Mouse (Mus musculus): ENCODE measurements around the gene Psmd13. TPM values are rescaled to one million over a fixed set of nuclear protein-coding genes. Genes with fewer than 3 reads are reported as not detected.
A peak's percentile ranks its signal among the peaks of the same experiment; 100 is the strongest.

Psmd13 gene
- polyA plus RNA-seq, 1 experiment, result 96.6 TPM

GRCm38 (mm10) chr7:140938436-140938835, 56.7 kb downstream of the Psmd13 start:
- Histone ChIP-seq H3K4me3 (ENCODE audit: insufficient read depth, low read length) (no peak overlapping the region), H3K4me1 (ENCODE audit: control insufficient read depth, insufficient read depth, low read length) (no peaks in the 10 kb centered on the region; the same call in 1 of the 2 replicates), H3K27ac (ENCODE audit: insufficient read depth, low read length) (no peak overlapping the region)
- TF ChIP-seq POLR2A (IDR thresholded peaks at IDR 0.05; ENCODE audit: extremely low read depth, insufficient read depth, low read length) (no peak), CTCF (IDR thresholded peaks at IDR 0.05; ENCODE audit: extremely low read depth, insufficient read depth, low read length) (no peak)

- TF ChIP-seq POLR2A (IDR thresholded peaks at IDR 0.05; ENCODE audit: extremely low read depth, insufficient read depth, low read length) (no peak), CTCF (IDR thresholded peaks at IDR 0.05; ENCODE audit: extremely low read depth, insufficient read depth, low read length) (no peak)
Observed at GRCm38 (mm10) chr7:140938896-140939295, 57.1 kb downstream of the Psmd13 start.

GRCm38 (mm10) chr7:140939669-140940171, 58.0 kb downstream of the Psmd13 start:
- Histone ChIP-seq H3K4me3 (ENCODE audit: insufficient read depth, low read length) (no peak overlapping the region), H3K4me1 (ENCODE audit: control insufficient read depth, insufficient read depth, low read length) (no peaks in the 10 kb centered on the region; the same call in 1 of the 2 replicates), H3K27ac (ENCODE audit: insufficient read depth, low read length) (no peak overlapping the region)
- no peak for TF ChIP-seq POLR2A (IDR thresholded peaks at IDR 0.05; ENCODE audit: extremely low read depth, insufficient read depth, low read length)
- TF ChIP-seq CTCF (IDR thresholded peaks at IDR 0.05; ENCODE audit: extremely low read depth, insufficient read depth, low read length), result no peak

More at GRCm38 (mm10) chr7:140938896-140939295, 57.1 kb downstream of the Psmd13 start:
- no peaks in the 10 kb centered on the region; the same call in 1 of the 2 replicates for H3K4me1 ChIP-seq (ENCODE audit: control insufficient read depth, insufficient read depth, low read length)
- no peak overlapping the region for H3K4me3 ChIP-seq (ENCODE audit: insufficient read depth, low read length)
- no peak overlapping the region for H3K27ac ChIP-seq (ENCODE audit: insufficient read depth, low read length)

GRCm38 (mm10) chr7:140941222-140942051, 59.7 kb downstream of the Psmd13 start, which contains the start of gene Pgghg:
TSS of gene Pgghg (plus strand) at chr7:140941391.
- H3K4me3 ChIP-seq (ENCODE audit: insufficient read depth, low read length), result peak within 1 kb of the TSS; percentile 47
- H3K27ac ChIP-seq (ENCODE audit: insufficient read depth, low read length), result peak within 1 kb of the TSS; percentile 88
- no peak for TF ChIP-seq POLR2A (IDR thresholded peaks at IDR 0.05; ENCODE audit: extremely low read depth, insufficient read depth, low read length)
- peak; percentile 65 for TF ChIP-seq CTCF (IDR thresholded peaks at IDR 0.05; ENCODE audit: extremely low read depth, insufficient read depth, low read length)
- no peaks in the 10 kb centered on the region; the same call in 1 of the 2 replicates for H3K4me1 ChIP-seq (ENCODE audit: control insufficient read depth, insufficient read depth, low read length)

GRCm38 (mm10) chr7:140942341-140942740, 60.6 kb downstream of the Psmd13 start:
- H3K4me3 ChIP-seq (ENCODE audit: insufficient read depth, low read length), result peak overlapping the region; percentile 47; the same call in 1 of the 2 replicates
- H3K4me1 ChIP-seq (ENCODE audit: control insufficient read depth, insufficient read depth, low read length), result no peaks in the 10 kb centered on the region; the same call in 1 of the 2 replicates
- no peak for TF ChIP-seq POLR2A (IDR thresholded peaks at IDR 0.05; ENCODE audit: extremely low read depth, insufficient read depth, low read length)
- TF ChIP-seq CTCF (IDR thresholded peaks at IDR 0.05; ENCODE audit: extremely low read depth, insufficient read depth, low read length), result no peak
- H3K27ac ChIP-seq (ENCODE audit: insufficient read depth, low read length), result peak overlapping the region; percentile 88

- no peak for TF ChIP-seq POLR2A (IDR thresholded peaks at IDR 0.05; ENCODE audit: extremely low read depth, insufficient read depth, low read length)
- TF ChIP-seq CTCF (IDR thresholded peaks at IDR 0.05; ENCODE audit: extremely low read depth, insufficient read depth, low read length), result no peak
- no peak overlapping the region for H3K27ac ChIP-seq (ENCODE audit: insufficient read depth, low read length)
- no peaks in the 10 kb centered on the region; the same call in 1 of the 2 replicates for H3K4me1 ChIP-seq (ENCODE audit: control insufficient read depth, insufficient read depth, low read length)
- no peak overlapping the region for H3K4me3 ChIP-seq (ENCODE audit: insufficient read depth, low read length)
Observed at GRCm38 (mm10) chr7:140942811-140943210, 61.0 kb downstream of the Psmd13 start.

- TF ChIP-seq POLR2A (IDR thresholded peaks at IDR 0.05; ENCODE audit: extremely low read depth, insufficient read depth, low read length) (no peak), CTCF (IDR thresholded peaks at IDR 0.05; ENCODE audit: extremely low read depth, insufficient read depth, low read length) (no peak)
- no peak overlapping the region for H3K4me3 ChIP-seq (ENCODE audit: insufficient read depth, low read length)
- H3K27ac ChIP-seq (ENCODE audit: insufficient read depth, low read length), result no peak overlapping the region
- H3K4me1 ChIP-seq (ENCODE audit: control insufficient read depth, insufficient read depth, low read length), result no peaks in the 10 kb centered on the region; the same call in 1 of the 2 replicates
Observed at GRCm38 (mm10) chr7:140943356-140943755, 61.6 kb downstream of the Psmd13 start.

GRCm38 (mm10) chr7:140944236-140944635, 62.5 kb downstream of the Psmd13 start:
- Histone ChIP-seq H3K4me1 (ENCODE audit: control insufficient read depth, insufficient read depth, low read length) (no peaks in the 10 kb centered on the region; the same call in 1 of the 2 replicates), H3K27ac (ENCODE audit: insufficient read depth, low read length) (no peak overlapping the region), H3K4me3 (ENCODE audit: insufficient read depth, low read length) (no peak overlapping the region)
- TF ChIP-seq CTCF (IDR thresholded peaks at IDR 0.05; ENCODE audit: extremely low read depth, insufficient read depth, low read length) (no peak), POLR2A (IDR thresholded peaks at IDR 0.05; ENCODE audit: extremely low read depth, insufficient read depth, low read length) (no peak)

- no peaks in the 10 kb centered on the region; the same call in 1 of the 2 replicates for H3K4me1 ChIP-seq (ENCODE audit: control insufficient read depth, insufficient read depth, low read length)
- TF ChIP-seq POLR2A (IDR thresholded peaks at IDR 0.05; ENCODE audit: extremely low read depth, insufficient read depth, low read length) (no peak), CTCF (IDR thresholded peaks at IDR 0.05; ENCODE audit: extremely low read depth, insufficient read depth, low read length) (no peak)
- H3K27ac ChIP-seq (ENCODE audit: insufficient read depth, low read length), result no peak overlapping the region
- H3K4me3 ChIP-seq (ENCODE audit: insufficient read depth, low read length), result no peak overlapping the region
Observed at GRCm38 (mm10) chr7:140945247-140945646, 63.5 kb downstream of the Psmd13 start.

Data from cortical plate, adult 2 months (tissue).